Mouse (Mus musculus) right cerebral cortex, postnatal 4 days (tissue): ENCODE data around the gene Tet3.

ENCODE experiments used
- DNase-seq: peaks from one replicate; pipeline ENCODE4 v3.0.0-alpha.2; 2022

Gene Tet3

GRCm38 (mm10) chr6:83439119-83439767 is 19.6 kb downstream of the Tet3 start:
- no peak for DNase-seq

DNA sequence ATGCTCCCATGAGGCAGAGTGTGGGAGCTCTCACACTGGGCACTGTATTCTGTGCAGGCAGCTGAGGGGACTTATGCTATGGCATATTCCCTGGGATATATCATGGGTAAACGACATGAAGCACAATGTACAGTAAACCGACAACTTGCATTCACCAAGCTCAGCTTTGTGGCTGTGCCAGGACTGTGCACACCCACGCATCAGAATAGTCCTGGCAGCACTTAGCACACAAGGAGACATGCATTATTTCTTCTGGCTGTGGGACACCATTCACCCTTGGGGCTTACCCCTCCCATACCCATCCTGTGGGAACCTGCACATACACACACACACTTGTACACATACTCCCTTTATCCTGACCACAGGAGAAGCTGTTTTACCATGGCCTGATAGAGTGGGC is 20.3 kb downstream of the Tet3 start:
- no peak for DNase-seq

DNA sequence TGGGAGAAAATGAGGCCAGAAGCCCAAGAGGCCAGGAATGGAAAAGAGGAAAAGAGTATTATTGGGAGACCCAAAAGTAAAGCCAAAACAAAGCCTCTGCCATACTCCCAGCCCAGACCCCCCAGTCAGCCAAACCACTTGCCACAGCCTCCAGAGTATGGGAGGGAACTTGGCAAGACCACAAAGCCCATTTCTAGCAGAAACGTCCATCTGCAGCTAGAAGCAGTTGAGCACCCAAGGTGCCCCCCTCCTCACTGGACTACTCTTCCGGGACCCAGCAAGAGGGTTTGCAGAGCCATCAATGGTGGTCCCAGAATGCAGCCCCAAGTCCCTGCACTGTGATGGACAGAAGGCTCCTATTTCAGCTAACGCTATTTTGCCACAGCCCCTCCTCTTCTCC is 21.1 kb downstream of the Tet3 start:
- DNase-seq, result no peak

GRCm38 (mm10) chr6:83437225-83437624 is 21.7 kb downstream of the Tet3 start:
- DNase-seq, result no peak

DNA sequence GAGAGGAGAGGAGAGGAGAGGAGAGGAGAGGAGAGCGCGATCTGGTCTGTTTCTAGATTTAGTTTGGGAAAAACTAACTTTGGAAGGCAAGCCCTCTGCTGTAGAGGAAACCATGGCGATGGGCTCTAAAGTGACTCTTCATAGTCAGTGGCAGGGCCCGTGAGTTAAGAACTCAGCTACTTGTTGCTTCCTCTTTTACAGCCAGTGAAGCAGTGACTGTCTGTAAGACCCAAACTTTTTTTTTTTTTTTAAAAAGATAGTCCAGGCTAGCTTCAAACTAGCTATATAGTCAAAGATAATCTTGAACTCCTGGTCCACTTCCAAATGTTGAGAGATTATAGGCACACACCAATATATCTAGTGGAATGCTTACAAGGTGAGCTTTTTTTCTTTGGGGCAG is 22.3 kb downstream of the Tet3 start:
- DNase-seq, result no peak

DNA sequence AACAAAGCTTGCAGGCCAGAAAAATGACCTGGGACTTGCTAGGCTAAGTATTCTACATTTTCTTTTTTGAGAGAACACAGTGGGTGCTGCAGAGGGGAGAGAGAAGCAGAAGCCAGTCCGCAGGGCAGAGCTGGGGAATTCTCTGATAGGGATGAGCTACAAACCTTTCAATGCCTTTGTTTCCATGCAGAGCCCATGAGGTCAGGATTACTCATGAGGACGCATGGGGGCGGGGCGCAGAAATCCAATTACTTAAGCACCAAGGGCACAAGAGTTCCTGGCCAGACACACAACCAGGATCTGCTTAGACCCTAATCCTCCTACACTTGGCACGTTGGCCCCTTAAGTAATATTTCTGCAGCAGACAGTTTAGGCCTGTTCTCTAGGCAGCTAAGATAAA is 23.7 kb downstream of the Tet3 start:
- DNase-seq, result no peak

DNA sequence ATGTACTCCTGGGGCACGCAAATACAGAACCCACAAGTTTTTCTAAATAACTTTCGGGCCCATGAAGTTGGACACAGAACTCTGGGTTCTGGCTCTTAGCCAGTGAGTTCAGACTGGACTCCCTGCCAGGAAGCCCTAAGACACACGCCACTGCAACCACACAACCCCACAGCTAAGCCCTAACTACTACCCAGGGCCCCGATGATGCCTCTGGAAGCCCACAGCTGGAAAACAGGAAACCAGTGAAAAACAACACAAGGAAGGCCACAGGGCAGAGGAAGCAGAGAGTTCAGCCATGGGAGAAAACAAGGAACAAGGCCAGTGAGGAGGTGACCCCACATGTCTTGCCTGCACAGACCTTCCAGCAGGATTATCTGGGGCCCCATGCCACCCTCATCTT is 25.3 kb downstream of the Tet3 start:
- DNase-seq, result no peak

DNA sequence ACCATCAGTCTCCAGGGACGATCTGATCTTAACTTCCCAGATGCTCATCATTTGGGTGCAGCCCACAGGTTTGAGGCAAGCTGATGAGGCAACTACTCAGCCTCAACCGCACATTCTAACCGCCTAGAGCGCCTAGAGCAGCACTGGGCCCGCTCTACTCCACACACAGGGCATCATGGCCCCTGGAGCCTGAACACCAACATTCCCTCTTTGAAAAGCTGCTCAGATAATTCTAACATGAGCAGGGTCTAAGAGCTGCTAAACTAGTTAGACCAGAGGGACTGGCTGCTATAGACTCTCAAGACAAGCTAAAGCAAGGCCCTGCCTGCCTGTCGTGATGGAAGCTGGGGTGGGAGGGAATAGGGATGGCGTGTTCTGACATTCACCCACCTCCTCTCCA is 25.9 kb downstream of the Tet3 start:
- no peak for DNase-seq

GRCm38 (mm10) chr6:83427968-83428731 is 30.7 kb downstream of the Tet3 start:
- peak; percentile 59 for DNase-seq

GRCm38 (mm10) chr6:83427512-83427911 is 31.4 kb downstream of the Tet3 start:
- DNase-seq, result no peak

GRCm38 (mm10) chr6:83426576-83426975 is 32.3 kb downstream of the Tet3 start:
- no peak for DNase-seq

- DNase-seq, result no peak
Measured at GRCm38 (mm10) chr6:83424053-83424404, 34.9 kb downstream of the Tet3 start.

GRCm38 (mm10) chr6:83423400-83424052 is 35.4 kb downstream of the Tet3 start:
- no peak for DNase-seq

- no peak for DNase-seq
Measured at GRCm38 (mm10) chr6:83421866-83422649, 36.8 kb downstream of the Tet3 start.

- no peak for DNase-seq
Measured at GRCm38 (mm10) chr6:83419516-83419915, 39.4 kb downstream of the Tet3 start.

DNA sequence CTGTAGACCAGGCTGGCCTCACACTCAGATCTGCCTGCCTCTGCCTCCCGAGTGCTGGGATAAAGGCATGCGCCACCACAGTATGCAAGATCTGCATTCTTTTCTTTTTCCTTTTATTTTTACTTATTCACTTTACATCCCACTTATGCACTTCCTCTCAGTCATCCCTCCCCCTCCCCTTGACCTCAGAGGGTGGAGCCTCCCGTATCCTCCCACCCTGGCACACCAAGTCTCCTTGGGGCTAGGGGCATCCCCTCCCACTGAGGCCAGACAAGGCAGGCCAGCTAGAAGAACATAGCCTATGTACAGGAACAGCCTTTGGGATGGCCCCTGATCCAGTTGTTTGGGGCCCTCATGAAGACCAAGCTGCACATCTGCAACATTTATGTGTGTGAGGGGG is 41.4 kb downstream of the Tet3 start:
- DNase-seq, result no peak

GRCm38 (mm10) chr6:83417104-83417502 is 41.8 kb downstream of the Tet3 start:
- DNase-seq, result no peak

DNA sequence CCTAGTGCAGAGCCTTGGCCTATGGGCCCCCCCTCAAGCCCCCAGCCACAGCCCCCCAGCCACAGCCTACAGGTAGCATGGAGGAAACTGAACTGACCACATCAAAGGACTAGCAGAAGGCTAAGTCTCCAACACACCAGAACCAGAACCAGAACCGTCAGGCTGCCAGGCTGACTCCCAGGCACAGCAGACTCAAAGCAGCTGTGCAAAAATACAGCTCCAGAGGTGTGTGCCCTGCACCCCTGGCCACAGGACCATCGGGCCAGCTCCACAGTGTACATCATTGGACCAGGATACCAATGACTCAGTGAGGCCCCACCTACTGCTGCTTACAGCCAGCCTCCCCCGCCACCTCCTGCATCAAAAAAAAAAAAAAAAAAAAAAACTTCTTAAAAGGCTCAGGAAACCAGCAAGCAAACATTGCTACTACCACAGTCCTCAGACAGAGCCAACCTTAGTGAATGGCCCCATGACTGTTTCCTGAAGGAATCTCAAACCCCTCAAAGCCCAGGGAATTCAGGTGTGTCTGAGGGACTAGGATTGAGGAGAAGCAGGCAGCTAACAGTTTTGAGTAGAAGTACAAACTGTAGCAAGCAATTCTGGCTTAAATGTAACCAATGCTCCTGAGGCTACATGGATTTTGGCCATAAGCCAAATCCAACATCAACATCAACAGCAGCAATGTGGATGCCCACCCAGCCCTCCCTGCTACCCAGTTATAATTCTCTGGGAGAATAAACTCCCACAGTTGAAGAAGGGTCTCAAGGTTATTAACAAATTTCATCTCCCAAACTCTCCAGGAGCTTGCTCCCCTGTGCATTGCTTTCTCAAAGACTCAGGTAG is 42.4 kb downstream of the Tet3 start:
- DNase-seq, result no peak

DNA sequence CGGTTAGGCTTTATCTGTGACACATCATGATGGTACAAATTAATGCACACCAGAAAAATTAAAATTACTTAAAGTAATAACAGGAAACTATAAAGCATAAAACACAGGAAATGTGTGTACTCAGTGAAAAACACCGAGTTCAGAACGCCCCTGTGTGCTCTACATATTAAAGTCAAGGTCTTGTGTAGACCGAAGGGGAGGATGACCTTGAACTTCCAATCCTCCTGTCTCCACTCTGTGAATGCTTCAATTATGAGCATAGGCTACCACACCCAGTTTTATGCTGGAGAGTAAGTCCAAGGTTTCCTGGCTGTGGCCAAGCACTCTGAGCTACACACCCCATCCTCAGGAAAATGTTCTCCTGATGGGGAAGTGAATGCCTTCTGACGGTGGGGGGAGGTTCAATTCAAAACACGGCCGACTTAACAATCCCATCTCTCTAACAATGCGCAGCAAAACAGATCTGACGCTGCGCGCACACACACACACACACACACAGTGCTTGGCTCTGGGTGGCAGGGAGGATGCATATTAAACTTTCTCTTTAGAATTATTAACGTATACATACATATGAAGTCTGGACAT is 43.4 kb downstream of the Tet3 start:
- no peak for DNase-seq

DNA sequence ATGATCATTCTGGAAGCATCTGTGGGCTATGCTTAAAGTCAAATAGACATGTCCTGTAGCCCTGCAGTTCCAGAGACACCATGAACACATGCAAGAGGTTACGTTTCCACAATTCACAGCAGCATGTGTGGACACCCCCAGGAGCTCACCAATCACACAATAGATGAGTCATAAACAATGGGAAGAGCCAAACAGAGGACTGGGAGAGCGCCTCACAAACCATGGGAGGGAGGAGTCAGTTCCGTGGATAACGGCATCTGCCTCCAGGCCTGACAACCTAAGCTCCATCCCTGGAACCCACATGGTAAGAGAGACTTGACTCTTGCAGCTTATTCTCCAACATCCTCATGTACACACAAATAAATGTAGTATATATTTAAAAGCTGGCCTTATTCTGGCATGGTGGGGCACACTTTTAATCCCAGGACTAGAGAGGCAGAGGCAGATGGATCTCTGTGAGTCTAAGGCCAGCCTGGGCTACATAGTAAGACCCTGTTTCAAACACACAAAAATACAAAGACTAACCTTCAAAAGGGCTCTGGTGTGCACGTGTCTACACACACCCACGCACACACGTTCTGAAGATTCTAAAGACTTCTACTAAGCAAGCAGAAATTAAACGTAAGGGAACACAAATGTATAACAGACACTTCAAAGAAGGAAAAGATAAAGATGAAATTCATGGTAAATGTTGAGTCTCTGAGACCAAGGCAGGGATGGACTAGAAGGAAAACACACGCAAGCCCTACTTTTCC is 44.1 kb downstream of the Tet3 start:
- no peak for DNase-seq

DNA sequence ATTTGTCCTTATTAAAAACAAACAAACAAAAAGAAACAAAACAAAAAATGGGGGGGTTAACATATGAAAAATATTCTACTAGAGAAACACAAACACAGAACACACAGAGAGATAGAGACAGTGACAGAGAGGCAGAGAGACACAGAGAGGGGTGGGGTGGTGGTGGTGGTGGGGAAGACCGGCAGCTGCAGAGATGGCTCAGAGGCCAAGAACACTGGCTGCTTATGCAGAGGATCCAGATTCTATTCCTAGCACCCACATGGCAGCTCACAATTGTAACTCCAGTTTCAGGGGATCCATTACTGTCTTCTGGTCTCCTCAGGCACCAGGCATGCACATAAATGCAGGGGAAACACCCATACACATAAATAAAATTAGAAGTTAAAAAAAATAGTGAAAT is 45.2 kb downstream of the Tet3 start:
- DNase-seq, result no peak
